Mouse (Mus musculus) right cerebral cortex, postnatal 10 days (tissue): ENCODE results near the gene Hmox1.
A peak's percentile ranks its signal among the peaks of the same experiment; 100 is the strongest.

Experiments used
- DNase-seq, 2 experiments: peaks; one replicate each; pipeline ENCODE4 v3.0.0; 2021; ENCODE audit warnings: low spot score in 2 of 2

Hmox1 gene

GRCm38 (mm10) chr8:75093399-75094156 is at the start of gene Hmox1:
Hmox1 (plus strand) TSS chr8:75093621.
- peak; percentile 90 to 93 for DNase-seq

- DNase-seq = no peak
Measured at GRCm38 (mm10) chr8:75046303-75046702, 47.1 kb upstream of the Hmox1 start.

GRCm38 (mm10) chr8:75047784-75048183 is 45.6 kb upstream of the Hmox1 start:
- no peak for DNase-seq

GRCm38 (mm10) chr8:75053342-75053741 is 40.1 kb upstream of the Hmox1 start:
- no peak for DNase-seq

- no peak for DNase-seq
Measured at GRCm38 (mm10) chr8:75055673-75056072, 37.7 kb upstream of the Hmox1 start.

GRCm38 (mm10) chr8:75060022-75060421 is 33.4 kb upstream of the Hmox1 start:
- no peak for DNase-seq

- DNase-seq = no peak
Measured at GRCm38 (mm10) chr8:75060815-75061214, 32.6 kb upstream of the Hmox1 start.

GRCm38 (mm10) chr8:75063290-75063689 is 30.1 kb upstream of the Hmox1 start:
- DNase-seq = peak in 1 of 2 experiments; percentile 36

GRCm38 (mm10) chr8:75064790-75065189 is 28.6 kb upstream of the Hmox1 start:
- no peak for DNase-seq

- no peak for DNase-seq
Measured at GRCm38 (mm10) chr8:75067287-75067686, 26.1 kb upstream of the Hmox1 start.

GRCm38 (mm10) chr8:75070297-75070696 is 23.1 kb upstream of the Hmox1 start:
- no peak for DNase-seq

GRCm38 (mm10) chr8:75071627-75072346 is 21.6 kb upstream of the Hmox1 start:
- peak; percentile 85 to 88 for DNase-seq

GRCm38 (mm10) chr8:75074876-75075275 is 18.5 kb upstream of the Hmox1 start:
- no peak for DNase-seq

- no peak for DNase-seq
Measured at GRCm38 (mm10) chr8:75078215-75078614, 15.2 kb upstream of the Hmox1 start.

- no peak for DNase-seq
Measured at GRCm38 (mm10) chr8:75078851-75079250, 14.6 kb upstream of the Hmox1 start.

GRCm38 (mm10) chr8:75081364-75082040 is 11.9 kb upstream of the Hmox1 start:
- no peak for DNase-seq

GRCm38 (mm10) chr8:75082181-75082805 is 11.1 kb upstream of the Hmox1 start:
- DNase-seq = no peak

GRCm38 (mm10) chr8:75083846-75084245 is 9.6 kb upstream of the Hmox1 start:
- DNase-seq = peak; percentile 86 to 90

GRCm38 (mm10) chr8:75084382-75085064 is 8.9 kb upstream of the Hmox1 start:
- DNase-seq = no peak

GRCm38 (mm10) chr8:75086002-75086401 is 7.4 kb upstream of the Hmox1 start:
- DNase-seq = no peak

- DNase-seq = no peak
Measured at GRCm38 (mm10) chr8:75087127-75087526, 6.3 kb upstream of the Hmox1 start.
